Mouse (Mus musculus): ENCODE measurements around the gene Dbil5. TPM values are rescaled to one million over a fixed set of nuclear protein-coding genes. Genes with fewer than 3 reads are reported as not detected.
"Not testable (repeated sequence)": the region's sequence is repeated elsewhere in the genome, so short reads cannot be mapped to it uniquely, and the experiment has no call there.

Gene Dbil5
- polyA plus RNA-seq, 1 experiment from 2014 or later = 1.2 TPM

- peaks cover 10% of the 10 kb centered on the region for H3K4me1 ChIP-seq
- H3K36me3 ChIP-seq = peaks cover 54% of the 10 kb centered on the region
- no peak overlapping the region for H3K4me2 ChIP-seq (replicated peaks)
- H3K27me3 ChIP-seq (replicated peaks) = no peaks in the 10 kb centered on the region
- 91% methylated on average over 5 of the region's 5 CpGs for WGBS
- no peak overlapping the region for H3K27ac ChIP-seq
- H3K9ac ChIP-seq = no peak overlapping the region
- no peaks in the 10 kb centered on the region for H3K9me3 ChIP-seq
- no peak overlapping the region for H3K4me3 ChIP-seq
- no peak for ATAC-seq (ENCODE audit: low FRiP score, low read depth)
Observed at GRCm38 (mm10) chr11:76206793-76207192, 10.6 kb upstream of the Dbil5 start.

GRCm38 (mm10) chr11:76210228-76210985 is 7.0 kb upstream of the Dbil5 start:
- Histone ChIP-seq H3K4me2 (replicated peaks) (no peak overlapping the region), H3K9ac (no peak overlapping the region), H3K27ac (no peak overlapping the region), H3K4me1 (no peaks in the 10 kb centered on the region), H3K4me3 (no peak overlapping the region), H3K9me3 (no peaks in the 10 kb centered on the region), H3K36me3 (peaks cover 69% of the 10 kb centered on the region), H3K27me3 (replicated peaks) (no peaks in the 10 kb centered on the region)
- WGBS = 94% methylated on average over 13 of the region's 13 CpGs
- ATAC-seq (ENCODE audit: low FRiP score, low read depth) = no peak

- H3K27ac ChIP-seq; H3K4me2 ChIP-seq (replicated peaks); H3K4me1 ChIP-seq; H3K4me3 ChIP-seq; H3K9me3 ChIP-seq; H3K9ac ChIP-seq; H3K27me3 ChIP-seq (replicated peaks); ATAC-seq (ENCODE audit: low FRiP score, low read depth): not testable (repeated sequence)
- WGBS = 100% methylated on average over 6 of the region's 6 CpGs
- peaks cover 62% of the 10 kb centered on the region for H3K36me3 ChIP-seq
Observed at GRCm38 (mm10) chr11:76211595-76211994, 5.8 kb upstream of the Dbil5 start.

GRCm38 (mm10) chr11:76213841-76214240 is 3.6 kb upstream of the Dbil5 start:
- Histone ChIP-seq H3K4me3 (no peak overlapping the region), H3K9ac (no peak overlapping the region), H3K9me3 (no peaks in the 10 kb centered on the region), H3K4me2 (replicated peaks) (no peak overlapping the region), H3K27me3 (replicated peaks) (no peaks in the 10 kb centered on the region), H3K36me3 (peaks cover 40% of the 10 kb centered on the region), H3K27ac (no peak overlapping the region), H3K4me1 (peaks cover 5% of the 10 kb centered on the region)
- no peak for ATAC-seq (ENCODE audit: low FRiP score, low read depth)
- 28% methylated on average over 5 of the region's 5 CpGs for WGBS

GRCm38 (mm10) chr11:76215011-76215410 is 2.4 kb upstream of the Dbil5 start:
- Histone ChIP-seq H3K4me1 (peaks cover 5% of the 10 kb centered on the region), H3K9ac (no peak overlapping the region), H3K27me3 (replicated peaks) (no peaks in the 10 kb centered on the region), H3K9me3 (no peaks in the 10 kb centered on the region), H3K4me3 (no peak overlapping the region), H3K4me2 (replicated peaks) (no peak overlapping the region), H3K27ac (no peak overlapping the region), H3K36me3 (peaks cover 33% of the 10 kb centered on the region)
- 91% methylated on average over 2 of the region's 2 CpGs for WGBS
- ATAC-seq (ENCODE audit: low FRiP score, low read depth) = no peak

- 93% methylated on average over 5 of the region's 5 CpGs for WGBS
- no peaks in the 10 kb centered on the region for H3K9me3 ChIP-seq
- no peaks in the 10 kb centered on the region for H3K27me3 ChIP-seq (replicated peaks)
- no peak for ATAC-seq (ENCODE audit: low FRiP score, low read depth)
- peaks cover 5% of the 10 kb centered on the region for H3K4me1 ChIP-seq
- H3K27ac ChIP-seq = no peak overlapping the region
- H3K9ac ChIP-seq = no peak overlapping the region
- peak overlapping the region; percentile 58 for H3K4me2 ChIP-seq (replicated peaks)
- peaks cover 32% of the 10 kb centered on the region for H3K36me3 ChIP-seq
- peak overlapping the region; percentile 53 for H3K4me3 ChIP-seq
Observed at GRCm38 (mm10) chr11:76216049-76216540, 1.3 kb upstream of the Dbil5 start.

GRCm38 (mm10) chr11:76216681-76217389 is 573 bp upstream of the Dbil5 start:
- peak; percentile 57 for ATAC-seq (ENCODE audit: low FRiP score, low read depth)
- 4% methylated on average over 33 of the region's 33 CpGs for WGBS
- H3K4me3 ChIP-seq = peak overlapping the region; percentile 53
- H3K4me2 ChIP-seq (replicated peaks) = peak overlapping the region; percentile 58
- H3K27ac ChIP-seq = 0 out of 2 replicates have a peak overlapping the region, but pooled peaks have one; percentile 22
- peaks cover 33% of the 10 kb centered on the region for H3K36me3 ChIP-seq
- H3K4me1 ChIP-seq = peaks cover 5% of the 10 kb centered on the region
- H3K9me3 ChIP-seq = no peaks in the 10 kb centered on the region
- no peaks in the 10 kb centered on the region for H3K27me3 ChIP-seq (replicated peaks)
- H3K9ac ChIP-seq = peak overlapping the region; percentile 64

GRCm38 (mm10) chr11:76224631-76225030 is 7.2 kb downstream of the Dbil5 start:
- H3K4me3 ChIP-seq = no peak overlapping the region
- H3K9me3 ChIP-seq = no peaks in the 10 kb centered on the region
- ATAC-seq (ENCODE audit: low FRiP score, low read depth) = no peak
- peaks cover 29% of the 10 kb centered on the region for H3K36me3 ChIP-seq
- H3K27ac ChIP-seq = no peak overlapping the region
- H3K4me1 ChIP-seq = no peaks in the 10 kb centered on the region
- H3K4me2 ChIP-seq (replicated peaks) = no peak overlapping the region
- WGBS = 94% methylated on average over 5 of the region's 5 CpGs
- H3K27me3 ChIP-seq (replicated peaks) = no peaks in the 10 kb centered on the region
- no peak overlapping the region for H3K9ac ChIP-seq

- no peak overlapping the region for H3K4me2 ChIP-seq (replicated peaks)
- no peak overlapping the region for H3K27ac ChIP-seq
- peaks cover 24% of the 10 kb centered on the region for H3K36me3 ChIP-seq
Observed at GRCm38 (mm10) chr11:76225051-76225450, 7.6 kb downstream of the Dbil5 start.

GRCm38 (mm10) chr11:76236136-76236535 is 18.7 kb downstream of the Dbil5 start:
- WGBS = 94% methylated on average over 3 of the region's 3 CpGs
- Histone ChIP-seq H3K9me3 (no peaks in the 10 kb centered on the region), H3K4me1 (no peaks in the 10 kb centered on the region), H3K27me3 (replicated peaks) (no peaks in the 10 kb centered on the region), H3K36me3 (peaks cover 66% of the 10 kb centered on the region), H3K4me3 (no peak overlapping the region), H3K27ac (no peak overlapping the region), H3K9ac (no peak overlapping the region), H3K4me2 (replicated peaks) (no peak overlapping the region)
- ATAC-seq (ENCODE audit: low FRiP score, low read depth) = no peak

More at GRCm38 (mm10) chr11:76225051-76225450, 7.6 kb downstream of the Dbil5 start:
- H3K9me3 ChIP-seq = no peaks in the 10 kb centered on the region
- H3K9ac ChIP-seq = no peak overlapping the region
- no peaks in the 10 kb centered on the region for H3K27me3 ChIP-seq (replicated peaks)
- no peaks in the 10 kb centered on the region for H3K4me1 ChIP-seq
- no peak for ATAC-seq (ENCODE audit: low FRiP score, low read depth)
- no peak overlapping the region for H3K4me3 ChIP-seq

GRCm38 (mm10) chr11:76239750-76240149 is 22.3 kb downstream of the Dbil5 start:
- WGBS = 97% methylated on average over 2 of the region's 2 CpGs

GRCm38 (mm10) chr11:76242901-76243810 is 25.7 kb downstream of the Dbil5 start, which contains the start of the genes Mrm3 and Glod4:
Gene Mrm3, plus strand, starts transcription at chr11:76243715.
Gene Glod4, minus strand, starts transcription at chr11:76243725.
- H3K36me3 ChIP-seq = peaks cover 16% of the 10 kb centered on the region
- peak within 1 kb of the TSS; percentile 89 for H3K4me2 ChIP-seq (replicated peaks)
- H3K4me3 ChIP-seq = peak within 1 kb of the TSS; percentile 83
- H3K27ac ChIP-seq = no peak within 1 kb of the TSS
- no peaks in the 10 kb centered on the region for H3K9me3 ChIP-seq
- peak; percentile 90 for ATAC-seq (ENCODE audit: low FRiP score, low read depth)
- H3K9ac ChIP-seq = peak within 1 kb of the TSS; percentile 79
- H3K4me1 ChIP-seq = peaks cover 16% of the 10 kb centered on the region
- no peaks in the 10 kb centered on the region for H3K27me3 ChIP-seq (replicated peaks)
- under 1% methylated on average over 61 of the region's 61 CpGs for WGBS

More at GRCm38 (mm10) chr11:76239750-76240149, 22.3 kb downstream of the Dbil5 start:
- no peaks in the 10 kb centered on the region for H3K27me3 ChIP-seq (replicated peaks)
- H3K4me1 ChIP-seq = peaks cover 12% of the 10 kb centered on the region
- ATAC-seq (ENCODE audit: low FRiP score, low read depth) = no peak
- no peak overlapping the region for H3K4me3 ChIP-seq
- no peak overlapping the region for H3K27ac ChIP-seq
- peaks cover 37% of the 10 kb centered on the region for H3K36me3 ChIP-seq
- no peaks in the 10 kb centered on the region for H3K9me3 ChIP-seq
- no peak overlapping the region for H3K9ac ChIP-seq
- no peak overlapping the region for H3K4me2 ChIP-seq (replicated peaks)
